Mouse (Mus musculus): Measurements from ENCODE around the gene Olfr70. TPM values are rescaled to one million over a fixed set of nuclear protein-coding genes. Genes with fewer than 3 reads are reported as not detected.

Gene Olfr70
- total and polyA plus RNA-seq, 3 experiments = not detected

DNA sequence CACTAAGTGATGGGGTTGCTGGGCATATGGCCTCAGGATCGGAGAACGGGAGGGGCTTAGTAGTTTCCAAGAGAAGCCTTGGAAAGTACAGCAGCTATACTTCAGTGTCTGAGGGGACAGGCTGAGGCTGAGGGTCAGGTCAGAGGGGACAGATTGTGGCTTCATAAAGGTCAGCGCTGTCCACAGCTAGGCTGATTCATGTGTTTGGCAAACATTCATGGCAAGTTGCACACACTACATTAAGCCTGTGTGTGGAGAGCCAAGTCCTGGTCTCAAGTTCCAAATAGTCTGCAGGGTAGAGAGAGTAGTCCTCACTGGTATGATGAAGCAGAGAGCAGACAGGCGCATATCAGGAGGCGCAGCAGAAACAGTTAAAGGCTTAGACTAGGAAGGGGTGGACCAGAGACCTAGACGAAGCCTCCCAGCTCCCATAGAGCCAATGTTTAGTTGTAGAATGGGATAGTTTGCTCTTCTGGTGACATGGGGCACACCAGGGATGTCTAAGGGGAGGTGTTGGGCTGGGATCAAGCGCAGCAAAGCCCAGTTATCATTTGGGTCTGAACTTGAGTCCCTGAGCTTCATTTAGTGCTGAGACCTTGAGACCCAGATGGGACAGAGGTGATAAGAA lies 21.1 kb downstream of the Olfr70 start:
- dilution Hi-C loops (cut with MboI; ENCODE audit: extremely low pct_ligation_motif_present, extremely low pct_unique_long_range_greater_than_20kb, low sequenced_read_pairs) = no loop called here
- TF ChIP-seq ZC3H11A (IDR thresholded peaks at IDR 0.05; ENCODE audit: low read depth, low read length) = no peak
- TF ChIP-seq NELFE (IDR thresholded peaks at IDR 0.05; ENCODE audit: low read depth, low read length) = no peak
- no peak for TF ChIP-seq USF2 (conservative IDR thresholded peaks at IDR 0.05; ENCODE audit: low read depth, low read length)
- TF ChIP-seq USF1 (IDR thresholded peaks at IDR 0.05; ENCODE audit: low read depth, low read length) = no peak
- no peak for TF ChIP-seq POLR2A (IDR thresholded peaks at IDR 0.05; ENCODE audit: low read depth, low read length)
- no peak for TF ChIP-seq MAFK (IDR thresholded peaks at IDR 0.05; ENCODE audit: insufficient replicate concordance, low read length)
- no peak for TF ChIP-seq CHD1 (IDR thresholded peaks at IDR 0.05; ENCODE audit: low read depth, low read length)
- TF ChIP-seq JUN (IDR thresholded peaks at IDR 0.05; ENCODE audit: insufficient read depth, low read depth, low read length) = no peak
- no peak for TF ChIP-seq TCF12 (IDR thresholded peaks at IDR 0.05; ENCODE audit: low read depth, low read length)
- in situ Hi-C loops (cut with MboI; ENCODE audit: low pct_ligation_motif_present, low pct_unique_long_range_greater_than_20kb, low sequenced_read_pairs) = no loop called here

DNA sequence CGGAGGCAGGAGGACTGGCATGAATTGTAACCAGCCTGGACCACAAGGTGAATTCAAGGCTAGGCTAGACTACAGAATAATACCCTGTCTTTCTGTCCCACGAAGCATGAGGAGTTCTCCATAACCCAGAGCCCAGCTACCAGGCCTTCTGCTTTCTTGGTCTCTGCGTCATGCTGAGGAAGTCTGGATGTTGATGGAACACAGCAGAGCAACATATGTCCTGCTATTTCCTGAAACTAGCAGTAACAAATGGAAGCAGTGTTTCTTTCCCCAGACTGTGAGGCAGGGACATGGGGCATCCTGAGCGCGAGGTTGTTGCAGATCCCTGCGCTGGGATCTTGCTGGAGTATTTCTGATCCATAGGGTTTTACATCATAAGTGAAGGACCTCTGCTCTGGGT lies 22.1 kb downstream of the Olfr70 start:
- Histone ChIP-seq H3K4me3 (replicated peaks in 1 of 3; ENCODE audit: low read depth in 2 of 3, low read length in 2 of 3, poor library complexity in 1 of 3) (no peak overlapping the region), H3K9me3 (replicated peaks; ENCODE audit: low read length) (no peaks in the 10 kb centered on the region), H3K79me2 (replicated peaks; ENCODE audit: control insufficient read depth, extremely low read depth, insufficient read depth, poor library complexity, severe bottlenecking) (no peaks in the 10 kb centered on the region), H3K9ac (ENCODE audit: insufficient read depth, low read depth) (no peak overlapping the region), H3K27me3 (replicated peaks) (peaks cover 93% of the 10 kb centered on the region), H3K27ac (ENCODE audit: insufficient read depth, low read depth) (no peak overlapping the region), H3K4me2 (ENCODE audit: insufficient read depth, low read depth, poor library complexity, severe bottlenecking) (no peak overlapping the region), H3K4me1 (ENCODE audit: control insufficient read depth in 1 of 2, insufficient read depth in 2 of 2) (no peaks in the 10 kb centered on the region), H3K36me3 (replicated peaks in 1 of 2; ENCODE audit: control insufficient read depth in 1 of 2, insufficient read depth in 1 of 2, low read length in 1 of 2) (no peaks in the 10 kb centered on the region)
- TF ChIP-seq ZMIZ1 (IDR thresholded peaks at IDR 0.05; ENCODE audit: low read depth, low read length) = no peak
- no peak for TF ChIP-seq SIN3A (IDR thresholded peaks at IDR 0.05; ENCODE audit: low read length)
- no peak for TF ChIP-seq BHLHE40 (IDR thresholded peaks at IDR 0.05; ENCODE audit: low read depth, low read length)
- TF ChIP-seq CHD2 (IDR thresholded peaks at IDR 0.05; ENCODE audit: low read length) = no peak
- TF ChIP-seq POLR2AphosphoS2 (IDR thresholded peaks at IDR 0.05; ENCODE audit: low read depth, low read length) = no peak
- TF ChIP-seq RCOR1 (conservative IDR thresholded peaks at IDR 0.05; ENCODE audit: low read depth, low read length) = no peak
- TF ChIP-seq POLR2A (IDR thresholded peaks at IDR 0.05; ENCODE audit: low read depth, low read length) = no peak
- DNase-seq (ENCODE audit: extremely low read depth) = no peak
- dilution Hi-C loops (cut with MboI; ENCODE audit: extremely low pct_ligation_motif_present, extremely low pct_unique_long_range_greater_than_20kb, low sequenced_read_pairs) = no loop called here
- in situ Hi-C loops (cut with MboI; ENCODE audit: low pct_ligation_motif_present, low pct_unique_long_range_greater_than_20kb, low sequenced_read_pairs) = no loop called here

More for the DNA sequence above, 21.1 kb downstream of the Olfr70 start:
- H3K27ac ChIP-seq (ENCODE audit: insufficient read depth, low read depth) = no peak overlapping the region
- no peaks in the 10 kb centered on the region for H3K4me1 ChIP-seq (ENCODE audit: control insufficient read depth in 1 of 2, insufficient read depth in 2 of 2)
- no peak overlapping the region for H3K4me2 ChIP-seq (ENCODE audit: insufficient read depth, low read depth, poor library complexity, severe bottlenecking)
- no peak overlapping the region for H3K9ac ChIP-seq (ENCODE audit: insufficient read depth, low read depth)
- no peaks in the 10 kb centered on the region for H3K9me3 ChIP-seq (replicated peaks; ENCODE audit: low read length)
- peaks cover 93% of the 10 kb centered on the region for H3K27me3 ChIP-seq (replicated peaks)
- no peaks in the 10 kb centered on the region for H3K79me2 ChIP-seq (replicated peaks; ENCODE audit: control insufficient read depth, extremely low read depth, insufficient read depth, poor library complexity, severe bottlenecking)
- no peak for DNase-seq (ENCODE audit: extremely low read depth)
- H3K4me3 ChIP-seq (replicated peaks in 1 of 3; ENCODE audit: low read depth in 2 of 3, low read length in 2 of 3, poor library complexity in 1 of 3) = no peak overlapping the region
- H3K36me3 ChIP-seq (replicated peaks in 1 of 2; ENCODE audit: control insufficient read depth in 1 of 2, insufficient read depth in 1 of 2, low read length in 1 of 2) = no peaks in the 10 kb centered on the region

All from CH12.LX (cell line).